Mouse (Mus musculus) thymus, postnatal 0 days (tissue): ENCODE results near the gene Map4. TPM values are rescaled to one million over a fixed set of nuclear protein-coding genes. Genes with fewer than 3 reads are reported as not detected.
"Not testable (repeated sequence)": the region's sequence is repeated elsewhere in the genome, so short reads cannot be mapped to it uniquely, and the experiment has no call there.

Experiments
- DNase-seq: peaks from one replicate; pipeline ENCODE4 v3.0.0-alpha.2; 2015; ENCODE audit warnings: low spot score
- microRNA-seq: library from miRNA; unstranded; fragments of <30 nt; microRNA quantifications from one replicate; pipeline ENCODE4, GENCODE M21; 2016; ENCODE audit warnings: borderline number of aligned reads
- polyA plus RNA-seq: library from polyadenylated mRNA; unstranded; fragments of >200 nt; fragmentation: Nextera tagmentation; extraction: Ambion mirVana; gene quantifications from 2 replicates; pipeline ENCODE4 v1.2.1, GENCODE M21; 2015

Map4 gene
- polyA plus RNA-seq, 1 experiment from 2014 or later = 71.6 TPM

- DNase-seq = not testable (repeated sequence)
Observed at GRCm38 (mm10) chr9:110124008-110124540, 192.8 kb downstream of the Map4 start.

DNA sequence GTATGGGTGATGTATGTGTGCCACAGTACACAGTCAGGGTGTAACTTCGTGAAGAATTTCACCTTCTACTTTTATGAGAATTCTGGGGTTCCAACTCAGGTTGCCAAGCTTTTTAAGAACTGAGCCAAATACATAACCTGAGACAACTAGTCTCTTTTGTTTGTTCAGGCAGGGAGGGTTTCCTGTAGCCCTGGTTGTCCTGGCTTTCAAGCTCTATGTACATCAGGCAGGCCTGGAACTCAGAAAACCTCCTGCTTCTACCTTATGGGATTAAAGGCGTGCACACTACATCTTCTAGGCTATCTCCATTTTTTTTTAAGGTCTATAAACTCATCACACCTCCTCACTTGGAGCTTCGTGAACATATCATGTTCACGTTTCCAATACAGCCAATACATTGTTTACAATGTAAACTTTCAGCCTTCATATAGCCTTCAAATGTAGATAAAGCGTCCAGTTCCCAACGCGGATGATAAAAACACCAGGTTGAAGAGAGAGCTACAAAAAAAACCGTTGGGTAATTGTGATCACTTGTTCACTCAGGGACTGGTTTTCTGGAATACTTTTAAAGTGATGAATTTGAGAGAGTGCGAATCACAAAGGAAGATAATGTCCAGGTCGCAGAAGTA lies 199.8 kb downstream of the Map4 start:
- peak; percentile 29 for DNase-seq

DNA sequence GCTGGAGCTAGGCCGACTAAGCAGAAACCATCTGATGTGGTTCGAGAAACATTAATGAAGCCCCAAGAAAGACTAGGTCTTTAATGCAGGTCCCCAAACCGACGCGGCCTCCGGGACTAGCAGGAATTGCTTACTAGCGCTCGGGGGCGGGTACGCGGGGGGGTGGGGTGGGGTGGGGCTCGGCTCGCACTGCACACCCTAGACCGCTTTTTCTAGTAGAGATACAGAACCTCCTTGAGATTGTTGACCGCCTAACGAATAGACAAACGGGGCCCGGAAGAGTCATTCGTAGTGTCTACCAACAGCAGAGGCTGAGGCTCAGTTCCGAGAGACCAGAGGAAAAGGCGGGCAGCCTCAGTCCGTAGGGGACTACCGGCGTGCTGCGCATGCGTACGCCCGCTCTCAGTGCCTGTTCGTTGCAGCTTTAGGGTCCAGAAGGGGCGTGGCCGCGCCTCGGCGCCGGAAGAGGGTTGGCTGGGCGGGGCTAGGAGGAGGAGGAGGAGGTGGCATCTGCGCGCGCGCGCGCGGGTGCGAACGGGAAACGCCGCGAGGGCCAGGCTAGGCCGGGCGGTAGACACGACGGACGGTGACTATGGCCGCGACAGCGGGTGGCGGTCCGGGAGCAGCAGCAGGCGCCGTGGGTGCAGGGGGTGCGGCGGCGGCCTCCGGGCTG lies 200.4 kb downstream of the Map4 start:
- peak; percentile 99 for DNase-seq

DNA sequence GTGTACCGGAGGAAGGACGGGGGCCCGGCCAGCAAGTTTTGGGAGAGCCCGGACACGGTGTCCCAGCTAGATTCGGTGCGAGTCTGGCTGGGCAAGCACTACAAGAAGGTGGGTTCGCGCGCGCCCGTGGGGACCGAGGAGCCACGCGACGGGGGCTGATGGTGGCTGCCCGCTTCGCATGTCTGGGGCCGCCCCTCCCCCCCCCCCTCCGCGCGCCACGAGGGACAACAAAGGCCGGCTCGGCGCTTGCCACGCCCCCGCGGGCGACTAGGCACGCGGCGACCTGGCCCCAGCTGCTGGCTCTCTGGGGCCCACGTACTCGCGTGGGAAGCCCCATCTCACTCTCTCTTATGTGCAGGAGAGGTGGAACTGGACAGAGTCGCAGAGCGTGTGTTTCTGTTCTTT lies 200.9 kb downstream of the Map4 start:
- peak; percentile 60 for DNase-seq

DNA sequence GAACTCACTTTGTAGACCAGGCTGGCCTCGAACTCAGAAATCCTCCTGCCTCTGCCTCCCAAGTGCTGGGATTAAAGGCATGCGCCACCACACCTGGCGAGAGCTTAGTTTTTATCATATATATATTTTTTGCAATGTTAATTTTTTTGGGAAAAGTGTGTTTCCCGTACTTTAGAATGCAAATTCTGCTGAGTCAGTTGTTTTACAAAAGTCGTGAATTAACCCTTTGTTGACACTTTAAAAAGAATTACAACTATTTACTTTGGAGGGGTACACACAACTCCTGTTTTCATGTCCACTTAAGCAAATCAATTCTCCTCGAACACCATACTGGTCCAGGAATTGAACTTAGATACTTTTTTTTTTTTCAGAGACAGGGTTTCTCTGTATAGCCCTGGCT lies 201.7 kb downstream of the Map4 start:
- no peak for DNase-seq

Small RNA genes lying within 50 kb of the gene (microRNA-seq; reads per million reads assigned to microRNA genes)
- gene Mir7089 = 2.1 reads per million

Other genes with a start within 250 kb of the Map4 start
- not detected in 2 replicates for gene Fbxw18, start 228.8 kb upstream of the Map4 start, polyA plus RNA-seq
- not detected in 2 replicates for gene Fbxw26, start 185.4 kb upstream of the Map4 start, polyA plus RNA-seq
- not detected in 2 replicates for gene Fbxw27, start 140.8 kb upstream of the Map4 start, polyA plus RNA-seq
- gene Spink8, start 119.2 kb upstream of the Map4 start, polyA plus RNA-seq = 0.81 TPM in 1 of 2 replicates, not detected in the other
- 40.9 and 43.0 TPM in 2 replicates for gene Nme6, start 98.7 kb upstream of the Map4 start, polyA plus RNA-seq
- gene Camp, start 81.8 kb upstream of the Map4 start, polyA plus RNA-seq = 2.5 and 5.1 TPM in 2 replicates
- 27.7 and 30.8 TPM in 2 replicates for gene Cdc25a, start 55.9 kb upstream of the Map4 start, polyA plus RNA-seq
- gene Smarcc1, start 186.2 kb downstream of the Map4 start, polyA plus RNA-seq = 89.4 and 99.1 TPM in 2 replicates
- gene Dhx30, start 186.4 kb downstream of the Map4 start, polyA plus RNA-seq = 101 and 104 TPM in 2 replicates